Mouse (Mus musculus) stomach, postnatal 0 days (tissue): ENCODE measurements around the gene Zfp978. TPM values are rescaled to one million over a fixed set of nuclear protein-coding genes. Genes with fewer than 3 reads are reported as not detected.
A peak's percentile ranks its signal among the peaks of the same experiment; 100 is the strongest.
"Not testable (repeated sequence)": the region's sequence is repeated elsewhere in the genome, so short reads cannot be mapped to it uniquely, and the experiment has no call there.

Experiments used
- ATAC-seq: fragments of 200-750 bp; cut with Nextera tagmentation; 2 replicates; pipeline ENCODE4 v1.8.0; 2017; ENCODE audit not compliant: low FRiP score, low TSS enrichment
- DNase-seq: peaks from one replicate; pipeline ENCODE4 v3.0.0-alpha.2; 2016; ENCODE audit warnings: low spot score
- H3K27ac ChIP-seq: fragments of 300-500 bp; sonication (generic); replicated peaks from 2 replicates; pipeline ENCODE4 v1.5.1; 2014; ENCODE audit warnings: mild to moderate bottlenecking, control low read depth
- H3K27me3 ChIP-seq: fragments of 300-500 bp; sonication (generic); 2 replicates; pipeline ENCODE4 v1.6.1; 2014; ENCODE audit warnings: low read length; ENCODE audit not compliant: control insufficient read depth, insufficient read depth
- H3K36me3 ChIP-seq: fragments of 300-500 bp; sonication (generic); 2 replicates; pipeline ENCODE4 v1.6.1; 2014; ENCODE audit warnings: low read length, mixed read lengths; ENCODE audit not compliant: control insufficient read depth, insufficient read depth
- H3K4me1 ChIP-seq: fragments of 300-500 bp; sonication (generic); replicated peaks from 2 replicates; pipeline ENCODE4 v1.6.1; 2014; ENCODE audit warnings: antibody characterized with exemption; ENCODE audit not compliant: control insufficient read depth, insufficient read depth
- H3K4me2 ChIP-seq: fragments of 300-500 bp; sonication (generic); replicated peaks from 2 replicates; pipeline ENCODE4 v1.6.1; 2014; ENCODE audit warnings: low read depth, mild to moderate bottlenecking, control low read depth, moderate library complexity
- H3K4me3 ChIP-seq: fragments of 300-500 bp; sonication (generic); 2 replicates; pipeline ENCODE4 v1.5.1; 2014; ENCODE audit warnings: low read depth, low read length, control low read depth
- H3K9ac ChIP-seq: fragments of 300-500 bp; sonication (generic); 2 replicates; pipeline ENCODE4 v1.6.1; 2014; ENCODE audit warnings: mild to moderate bottlenecking, low read length, control low read depth, mixed read lengths
- H3K9me3 ChIP-seq: fragments of 300-500 bp; sonication (generic); 2 replicates; pipeline ENCODE4 v1.6.1; 2016; ENCODE audit warnings: low read length; ENCODE audit not compliant: control insufficient read depth
- WGBS: fragments of 180-500 bp; shearing (Covaris S2); extraction: QIAGEN DNeasy Blood & Tissue Kit; methylation state at CpG from one replicate; pipeline ENCODE4 v1.1.7; 2014; 5-methylcytosine and 5-hydroxymethylcytosine counted together
- polyA plus RNA-seq: library from polyadenylated mRNA; unstranded; fragments of >200 nt; fragmentation: Nextera tagmentation; extraction: Ambion mirVana; gene quantifications from 2 replicates; pipeline ENCODE4 v1.2.1, GENCODE M21; 2015

Gene Zfp978
- polyA plus RNA-seq, 1 experiment from 2014 or later: not detected

DNA sequence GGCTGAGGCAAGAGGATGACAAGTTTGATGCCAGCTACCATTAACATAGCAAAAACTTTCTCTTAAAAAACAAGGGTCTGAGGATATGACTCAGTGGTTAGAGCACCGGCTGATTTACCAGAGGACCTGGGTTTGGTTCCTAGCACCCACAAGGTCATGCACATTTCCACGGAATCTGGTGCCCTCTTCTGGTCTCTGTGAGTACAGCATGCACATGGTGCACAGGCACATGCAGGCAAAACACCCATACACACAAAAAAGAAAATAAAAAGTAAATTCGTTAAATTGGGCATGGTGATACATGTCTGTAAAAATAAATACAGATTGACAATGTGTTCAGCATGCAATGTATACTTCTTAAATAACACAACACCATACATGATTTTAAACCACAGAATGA, 20.9 kb upstream of the Zfp978 start:
- H3K4me2 ChIP-seq, H3K36me3 ChIP-seq, H3K27me3 ChIP-seq, H3K27ac ChIP-seq, H3K4me3 ChIP-seq, ATAC-seq, DNase-seq, H3K9ac ChIP-seq, H3K4me1 ChIP-seq: not testable (repeated sequence)
- H3K9me3 ChIP-seq: peaks cover 37% of the 10 kb centered on the region
- WGBS: 68% methylated on average over 3 of the region's 3 CpGs

GRCm38 (mm10) chr4:147340876-147341275, 20.2 kb upstream of the Zfp978 start:
- ATAC-seq, H3K27me3 ChIP-seq, DNase-seq, H3K36me3 ChIP-seq, H3K9ac ChIP-seq, H3K27ac ChIP-seq, H3K4me1 ChIP-seq, H3K4me2 ChIP-seq, H3K4me3 ChIP-seq: not testable (repeated sequence)
- 86% methylated on average over 3 of the region's 3 CpGs for WGBS
- peaks cover 32% of the 10 kb centered on the region for H3K9me3 ChIP-seq

- ATAC-seq (peak; percentile 86), DNase-seq (peak; percentile 16)
- not testable (repeated sequence) for H3K4me3 ChIP-seq, H3K9ac ChIP-seq, H3K36me3 ChIP-seq, H3K27me3 ChIP-seq, H3K4me2 ChIP-seq, H3K27ac ChIP-seq, H3K4me1 ChIP-seq
- WGBS: 79% methylated on average over 6 of the region's 6 CpGs
- H3K9me3 ChIP-seq: peaks cover 14% of the 10 kb centered on the region
Measured at GRCm38 (mm10) chr4:147343042-147343908, 17.8 kb upstream of the Zfp978 start.

DNA sequence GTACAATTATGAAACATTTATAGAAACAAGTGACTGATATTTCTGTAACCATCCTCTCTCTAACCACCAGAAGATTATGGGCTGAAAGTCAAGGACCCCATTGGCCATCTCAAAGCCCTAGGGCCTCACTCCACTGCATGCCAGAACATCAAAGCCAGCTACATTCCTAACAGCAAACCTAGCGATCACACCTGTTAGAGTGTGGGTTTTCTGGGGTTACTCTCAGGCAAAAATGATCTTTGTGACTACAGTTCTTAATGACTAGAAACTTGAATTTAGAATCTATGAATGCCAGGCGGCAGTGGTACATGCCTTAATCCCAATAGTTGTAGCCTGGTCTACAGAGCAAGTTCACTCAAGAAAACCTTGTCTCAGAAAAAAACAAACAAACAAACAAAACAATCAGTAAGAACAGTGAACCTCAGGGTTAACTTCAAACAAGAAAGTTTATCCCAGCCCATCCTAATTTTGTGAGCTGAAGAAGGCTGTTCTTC, 16.0 kb upstream of the Zfp978 start:
- H3K4me2 ChIP-seq, ATAC-seq, DNase-seq, H3K27ac ChIP-seq, H3K9ac ChIP-seq, H3K4me3 ChIP-seq, H3K27me3 ChIP-seq, H3K4me1 ChIP-seq, H3K36me3 ChIP-seq: not testable (repeated sequence)
- 83% methylated on average over 2 of the region's 2 CpGs for WGBS
- H3K9me3 ChIP-seq: peaks cover 18% of the 10 kb centered on the region

GRCm38 (mm10) chr4:147346361-147347035, 14.6 kb upstream of the Zfp978 start:
- 59% methylated on average over 4 of the region's 4 CpGs for WGBS
- not testable (repeated sequence) for H3K4me2 ChIP-seq, ATAC-seq, H3K4me1 ChIP-seq, H3K4me3 ChIP-seq, H3K27me3 ChIP-seq, H3K36me3 ChIP-seq, H3K27ac ChIP-seq, DNase-seq, H3K9ac ChIP-seq
- H3K9me3 ChIP-seq: peaks cover 21% of the 10 kb centered on the region

- not testable (repeated sequence) for ATAC-seq, H3K4me1 ChIP-seq, H3K4me3 ChIP-seq, H3K27me3 ChIP-seq, DNase-seq, H3K9ac ChIP-seq, H3K36me3 ChIP-seq, H3K27ac ChIP-seq, H3K4me2 ChIP-seq
- H3K9me3 ChIP-seq: peaks cover 21% of the 10 kb centered on the region
- WGBS: 58% methylated on average over 4 of the region's 4 CpGs
Measured at GRCm38 (mm10) chr4:147347300-147347699, 13.8 kb upstream of the Zfp978 start.

- not testable (repeated sequence) for H3K27me3 ChIP-seq, H3K4me2 ChIP-seq, H3K4me1 ChIP-seq, ATAC-seq, H3K27ac ChIP-seq, H3K36me3 ChIP-seq, DNase-seq, H3K9ac ChIP-seq, H3K4me3 ChIP-seq
- 82% methylated on average over 1 of the region's 3 CpGs for WGBS
- peaks cover 21% of the 10 kb centered on the region for H3K9me3 ChIP-seq
Measured at GRCm38 (mm10) chr4:147347880-147348279, 13.2 kb upstream of the Zfp978 start.

DNA sequence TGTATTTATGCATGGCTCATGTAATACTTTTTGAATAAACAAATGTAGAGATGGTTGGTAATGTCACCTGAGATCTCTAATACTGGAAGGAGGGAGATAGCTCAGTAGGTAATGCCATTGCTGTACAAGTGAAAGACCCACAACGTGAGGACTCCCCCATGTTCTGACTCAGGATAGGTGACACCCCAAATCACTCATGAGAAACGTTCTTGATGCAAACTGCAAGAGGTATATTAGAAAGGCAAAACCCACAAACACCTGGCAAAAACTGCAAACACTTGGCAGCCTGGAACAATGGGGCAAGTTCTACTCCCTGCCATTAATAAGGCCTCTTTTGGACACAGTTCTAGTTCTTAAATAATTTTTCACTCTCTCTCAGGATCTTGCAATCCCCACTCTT, 12.7 kb upstream of the Zfp978 start:
- not testable (repeated sequence) for ATAC-seq, H3K4me3 ChIP-seq, H3K27ac ChIP-seq, H3K4me1 ChIP-seq, H3K4me2 ChIP-seq, H3K9ac ChIP-seq, H3K27me3 ChIP-seq, H3K36me3 ChIP-seq, DNase-seq
- H3K9me3 ChIP-seq: peaks cover 16% of the 10 kb centered on the region
- 72% methylated on average over 2 of the region's 2 CpGs for WGBS
